Mouse (Mus musculus) C2C12 (cell line): ENCODE measurements around the gene Akr1b7.

Source experiments
- CTCF ChIP-seq: IDR thresholded peaks from one replicate; pipeline ENCODE4 v1.5.1; 2011; ENCODE audit not compliant: control insufficient read depth, insufficient read depth, insufficient read length
- MAX ChIP-seq: IDR thresholded peaks from one replicate; pipeline ENCODE4 v1.6.1; 2011; ENCODE audit warnings: mild to moderate bottlenecking, control low read depth

DNA sequence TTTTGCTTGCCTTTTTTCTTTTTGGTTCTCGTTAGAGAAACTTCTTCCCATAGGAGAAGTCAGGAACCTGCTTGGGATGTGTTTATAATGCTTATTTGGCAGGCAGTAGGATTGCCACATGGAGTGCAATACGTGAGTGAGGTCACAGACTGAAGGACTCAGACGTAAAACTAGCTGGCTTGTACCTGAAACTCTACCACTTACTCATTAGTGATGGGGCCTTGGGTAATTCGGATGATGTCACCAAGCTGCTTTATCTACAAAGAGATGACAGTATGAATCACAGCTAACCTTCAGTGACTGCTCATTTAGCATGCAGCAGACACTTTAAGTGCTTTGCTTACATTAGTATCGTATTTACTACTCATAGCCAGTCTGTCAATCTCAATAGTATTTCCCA, 16.2 kb upstream of the Akr1b7 start:
- TF ChIP-seq MAX, result no peak
- no peak for TF ChIP-seq CTCF
